Mouse (Mus musculus) heart, adult 2 months (tissue): ENCODE measurements at regions not wholly inside any gene's neighbourhood (a gene's known extent, or its start where the extent isn't known, plus 50 kb on each side); places are given as distances from the start of the nearest gene placed in this dataset.

ENCODE experiments used
- DNase-seq, 2 experiments: peaks; one replicate each; pipeline ENCODE4 v3.0.0; 2021
- H3K27ac ChIP-seq: fragments of 200-600 bp; 2 replicates; pipeline ENCODE4 v1.8.1; 2022
- H3K27me3 ChIP-seq: fragments of 200-500 bp; 2 replicates; pipeline ENCODE4 v1.6.1; 2012; ENCODE audit warnings: mild to moderate bottlenecking, low read length, inconsistent platforms, mixed read lengths; ENCODE audit not compliant: control insufficient read depth, insufficient read depth
- H3K36me3 ChIP-seq: fragments of 200-500 bp; 2 replicates; pipeline ENCODE4 v1.6.1; 2012; ENCODE audit warnings: low read length, inconsistent platforms; ENCODE audit not compliant: control insufficient read depth, insufficient read depth
- H3K4me1 ChIP-seq: fragments of 200-500 bp; 2 replicates; pipeline ENCODE4 v1.6.1; 2011; ENCODE audit warnings: low read length; ENCODE audit not compliant: control insufficient read depth, insufficient read depth
- H3K4me3 ChIP-seq: fragments of 200-600 bp; 2 replicates; pipeline ENCODE4 v1.8.1; 2022
- H3K79me2 ChIP-seq: fragments of 200-500 bp; replicated peaks from 2 replicates; pipeline ENCODE4 v1.6.1; 2012; ENCODE audit warnings: mild to moderate bottlenecking, inconsistent platforms, low read length, moderate library complexity, mixed read lengths; ENCODE audit not compliant: control insufficient read depth, insufficient read depth
- H3K9ac ChIP-seq: fragments of 200-500 bp; 2 replicates; pipeline ENCODE4 v1.6.1; 2012; ENCODE audit warnings: low read depth, mild to moderate bottlenecking, control low read depth, inconsistent platforms, low read length, mixed read lengths
- CTCF ChIP-seq: fragments of 200-600 bp; IDR thresholded peaks from 2 replicates; pipeline ENCODE4 v1.8.1; 2022; ENCODE audit warnings: antibody characterized with exemption, mild to moderate bottlenecking, moderate library complexity
- EP300 ChIP-seq: fragments of 200-500 bp; IDR thresholded peaks from 2 replicates; pipeline ENCODE4 v1.6.1; 2011; ENCODE audit warnings: low read depth, low read length, control low read depth; ENCODE audit not compliant: insufficient read depth
- POLR2A ChIP-seq: fragments of 200-500 bp; IDR thresholded peaks from 2 replicates; pipeline ENCODE4 v1.6.1; 2011; ENCODE audit warnings: mild to moderate bottlenecking, low read depth, low read length, control low read depth; ENCODE audit not compliant: insufficient read depth
- WGBS: fragments of 180-500 bp; shearing (Covaris S2); methylation state at CpG from one replicate; pipeline ENCODE4 v1.1.7; 2018; 5-methylcytosine and 5-hydroxymethylcytosine counted together
- intact Hi-C: fragments of 180-260 bp; cut with DNase I; formaldehyde crosslinking; loops from one replicate; pipeline ENCODE4 v1.15.1; 2025

DNA sequence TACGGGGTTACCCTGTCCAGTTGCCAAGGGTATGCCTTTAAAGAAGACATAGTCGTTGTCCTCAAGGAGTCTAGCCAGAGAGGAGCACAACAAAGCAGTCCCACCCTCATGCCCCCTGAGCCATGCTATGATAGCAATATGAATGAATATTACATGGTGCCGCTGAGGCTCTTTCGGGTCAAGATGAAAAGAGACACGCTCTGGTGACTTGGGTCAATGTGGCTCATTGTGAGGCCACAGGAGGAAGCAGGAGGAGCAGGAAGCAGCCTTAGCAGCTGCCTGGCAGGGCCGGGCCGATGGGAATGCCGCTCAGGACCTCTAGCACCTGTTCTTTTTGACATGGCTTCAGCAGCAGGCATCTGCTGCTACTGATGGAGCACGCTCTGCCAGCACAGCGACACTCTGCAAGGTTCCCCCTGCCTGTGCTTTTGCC, 89.0 kb upstream of the Klf3 start:
- no peak overlapping the region for H3K4me3 ChIP-seq
- no peak overlapping the region for H3K9ac ChIP-seq
- intact Hi-C loops, result no loop called here
- no peaks in the 10 kb centered on the region for H3K79me2 ChIP-seq
- no peaks in the 10 kb centered on the region; the same call in 1 of the 2 replicates for H3K4me1 ChIP-seq
- H3K27me3 ChIP-seq, result no peaks in the 10 kb centered on the region
- no peaks in the 10 kb centered on the region for H3K36me3 ChIP-seq
- TF ChIP-seq EP300 (no peak), POLR2A (no peak), CTCF (no peak)
- no peak for DNase-seq
- 56% methylated on average over 10 of the region's 10 CpGs for WGBS
- H3K27ac ChIP-seq, result no peak overlapping the region

GRCm38 (mm10) chr5:64714710-64715109, 88.5 kb upstream of the Klf3 start:
- no peaks in the 10 kb centered on the region for H3K79me2 ChIP-seq
- 88% methylated on average over 7 of the region's 7 CpGs for WGBS
- no peaks in the 10 kb centered on the region for H3K36me3 ChIP-seq
- no peaks in the 10 kb centered on the region; the same call in 1 of the 2 replicates for H3K4me1 ChIP-seq
- intact Hi-C loops, result loop anchor here (5.0 kb wide), 1 partner anchor 52 kb away; no protein-coding TSS in a partner anchor
- no peaks in the 10 kb centered on the region for H3K27me3 ChIP-seq
- TF ChIP-seq POLR2A, result no peak
- no peak for TF ChIP-seq CTCF
- no peak for TF ChIP-seq EP300
- H3K27ac ChIP-seq, result no peak overlapping the region
- H3K9ac ChIP-seq, result no peak overlapping the region
- DNase-seq, result no peak
- H3K4me3 ChIP-seq, result no peak overlapping the region

GRCm38 (mm10) chr5:64716551-64716950, 86.6 kb upstream of the Klf3 start:
- no peaks in the 10 kb centered on the region for H3K36me3 ChIP-seq
- no peaks in the 10 kb centered on the region; the same call in 1 of the 2 replicates for H3K4me1 ChIP-seq
- H3K9ac ChIP-seq, result no peak overlapping the region
- TF ChIP-seq CTCF (no peak), EP300 (no peak), POLR2A (no peak)
- no peak overlapping the region for H3K4me3 ChIP-seq
- H3K27me3 ChIP-seq, result no peaks in the 10 kb centered on the region
- intact Hi-C loops, result loop anchor here (5.0 kb wide), 1 partner anchor 54 kb away; no protein-coding TSS in a partner anchor
- H3K79me2 ChIP-seq, result no peaks in the 10 kb centered on the region
- H3K27ac ChIP-seq, result no peak overlapping the region
- WGBS, result 41% methylated on average over 4 of the region's 4 CpGs
- no peak for DNase-seq

GRCm38 (mm10) chr5:64722211-64722610, 81.0 kb upstream of the Klf3 start:
- intact Hi-C loops, result no loop called here
- Histone ChIP-seq H3K27ac (no peak overlapping the region), H3K9ac (no peak overlapping the region), H3K4me3 (no peak overlapping the region), H3K4me1 (no peaks in the 10 kb centered on the region), H3K27me3 (no peaks in the 10 kb centered on the region), H3K79me2 (no peaks in the 10 kb centered on the region), H3K36me3 (no peaks in the 10 kb centered on the region)
- no peak for DNase-seq
- TF ChIP-seq POLR2A (no peak), CTCF (no peak)

GRCm38 (mm10) chr5:64727847-64728246, 75.3 kb upstream of the Klf3 start:
- WGBS, result 83% methylated on average over 2 of the region's 2 CpGs
- Histone ChIP-seq H3K79me2 (no peaks in the 10 kb centered on the region), H3K9ac (no peak overlapping the region), H3K27me3 (no peaks in the 10 kb centered on the region), H3K36me3 (no peaks in the 10 kb centered on the region), H3K4me3 (no peak overlapping the region), H3K4me1 (no peaks in the 10 kb centered on the region), H3K27ac (no peak overlapping the region)
- no peak for DNase-seq
- TF ChIP-seq CTCF, result no peak
- TF ChIP-seq POLR2A, result no peak
- intact Hi-C loops, result no loop called here

- intact Hi-C loops, result no loop called here
Measured at GRCm38 (mm10) chr5:64732356-64732755, 70.8 kb upstream of the Klf3 start.

GRCm38 (mm10) chr5:64736985-64737384, 66.2 kb upstream of the Klf3 start:
- DNase-seq, result no peak
- Histone ChIP-seq H3K79me2 (no peaks in the 10 kb centered on the region), H3K27ac (no peak overlapping the region), H3K36me3 (no peaks in the 10 kb centered on the region), H3K27me3 (no peaks in the 10 kb centered on the region), H3K4me1 (peaks cover 7% of the 10 kb centered on the region), H3K9ac (no peak overlapping the region), H3K4me3 (no peak overlapping the region)
- TF ChIP-seq EP300 (no peak), CTCF (no peak), POLR2A (no peak)
- intact Hi-C loops, result no loop called here

More at GRCm38 (mm10) chr5:64732356-64732755, 70.8 kb upstream of the Klf3 start:
- no peaks in the 10 kb centered on the region for H3K36me3 ChIP-seq
- H3K9ac ChIP-seq, result no peak overlapping the region
- TF ChIP-seq CTCF, result no peak
- TF ChIP-seq EP300, result no peak
- TF ChIP-seq POLR2A, result no peak
- no peaks in the 10 kb centered on the region for H3K79me2 ChIP-seq
- H3K27ac ChIP-seq, result no peak overlapping the region
- no peak for DNase-seq
- no peak overlapping the region for H3K4me3 ChIP-seq
- no peaks in the 10 kb centered on the region for H3K27me3 ChIP-seq
- H3K4me1 ChIP-seq, result no peaks in the 10 kb centered on the region
- WGBS, result 88% methylated on average over 3 of the region's 3 CpGs
